Mouse (Mus musculus) small intestine, adult 2 months (tissue): ENCODE results near the gene Sdhd. TPM values are rescaled to one million over a fixed set of nuclear protein-coding genes. Genes with fewer than 3 reads are reported as not detected.

ENCODE experiments used
- H3K27ac ChIP-seq: fragments of 200-500 bp; 2 replicates; pipeline ENCODE4 v1.5.1; 2012; ENCODE audit warnings: low read depth, low read length, control low read depth, inconsistent platforms; ENCODE audit not compliant: insufficient read depth
- H3K27me3 ChIP-seq: fragments of 200-500 bp; 2 replicates; pipeline ENCODE4 v1.6.1; 2012; ENCODE audit warnings: mild to moderate bottlenecking, moderate library complexity, low read length, inconsistent platforms; ENCODE audit not compliant: control insufficient read depth, insufficient read depth
- H3K36me3 ChIP-seq: fragments of 200-500 bp; 2 replicates; pipeline ENCODE4 v1.6.1; 2012; ENCODE audit warnings: mild to moderate bottlenecking, low read length, control low read depth, inconsistent platforms; ENCODE audit not compliant: control insufficient read depth, insufficient read depth
- H3K4me1 ChIP-seq: fragments of 200-500 bp; 2 replicates; pipeline ENCODE4 v1.6.1; 2012; ENCODE audit warnings: low read length, inconsistent platforms, mixed read lengths; ENCODE audit not compliant: control insufficient read depth, insufficient read depth, insufficient read length
- H3K4me3 ChIP-seq: fragments of 200-500 bp; 2 replicates; pipeline ENCODE4 v1.5.1; 2012; ENCODE audit warnings: low read depth, mild to moderate bottlenecking, control low read depth, inconsistent platforms, low read length, moderate library complexity
- CTCF ChIP-seq: fragments of 200-500 bp; IDR thresholded peaks from 2 replicates; pipeline ENCODE4 v1.5.1; 2012; ENCODE audit warnings: low read depth, mild to moderate bottlenecking, control low read depth, inconsistent platforms, low read length, moderate library complexity, mixed read lengths; ENCODE audit not compliant: insufficient replicate concordance, insufficient read length; ENCODE audit errors: extremely low read depth
- POLR2A ChIP-seq: fragments of 200-500 bp; IDR thresholded peaks from 2 replicates; pipeline ENCODE4 v1.6.1; 2012; ENCODE audit warnings: low read depth, mild to moderate bottlenecking, control low read depth, inconsistent platforms, low read length, moderate library complexity
- WGBS: fragments of 180-500 bp; shearing (Covaris S2); methylation state at CpG from one replicate; pipeline ENCODE4 v1.1.7; 2018; 5-methylcytosine and 5-hydroxymethylcytosine counted together
- polyA plus RNA-seq: library from polyadenylated mRNA; depleted of rRNA; stranded (reverse); fragments of >200 nt; gene quantifications from 2 replicates; pipeline ENCODE4 v1.2.3, GENCODE M21; 2012

Sdhd gene
- polyA plus RNA-seq, 1 experiment: 325 TPM

DNA sequence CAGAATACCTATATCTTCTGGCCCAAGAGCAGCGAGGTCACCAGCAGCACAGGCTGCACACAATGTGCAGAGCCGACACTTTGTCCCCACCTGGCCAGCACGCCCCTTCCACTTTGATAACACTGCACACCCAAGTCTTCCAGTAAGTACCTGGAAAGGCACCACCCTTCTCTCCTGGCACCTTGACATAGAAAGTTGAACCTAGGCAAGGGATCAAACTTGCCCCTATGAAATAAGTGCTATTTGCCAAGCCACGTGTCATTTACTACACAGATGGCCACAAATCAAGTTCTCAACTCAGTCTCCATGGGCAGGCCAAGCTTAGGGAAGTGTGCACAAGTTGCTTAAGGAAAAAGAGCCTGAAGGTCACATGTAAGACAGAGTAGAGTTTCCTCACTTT, 16.7 kb downstream of the Sdhd start:
- H3K27ac ChIP-seq: peak overlapping the region; percentile 98
- 21% methylated on average over 4 of the region's 4 CpGs for WGBS
- no peaks in the 10 kb centered on the region for H3K36me3 ChIP-seq
- no peak overlapping the region for H3K4me3 ChIP-seq
- H3K27me3 ChIP-seq: no peaks in the 10 kb centered on the region
- TF ChIP-seq CTCF (no peak), POLR2A (no peak)
- peaks cover 35% of the 10 kb centered on the region for H3K4me1 ChIP-seq

GRCm38 (mm10) chr9:50585145-50585818, 18.3 kb downstream of the Sdhd start:
- peak overlapping the region; percentile 98 for H3K27ac ChIP-seq
- 32% methylated on average over 6 of the region's 6 CpGs for WGBS

GRCm38 (mm10) chr9:50580370-50580769, 23.2 kb downstream of the Sdhd start:
- Histone ChIP-seq H3K36me3 (peaks cover 5% of the 10 kb centered on the region), H3K27me3 (no peaks in the 10 kb centered on the region), H3K4me3 (no peak overlapping the region), H3K27ac (no peak overlapping the region), H3K4me1 (peaks cover 13% of the 10 kb centered on the region)
- TF ChIP-seq POLR2A: no peak
- no peak for TF ChIP-seq CTCF
- 84% methylated on average over 4 of the region's 4 CpGs for WGBS

More at GRCm38 (mm10) chr9:50585145-50585818, 18.3 kb downstream of the Sdhd start:
- Histone ChIP-seq H3K4me1 (peaks cover 31% of the 10 kb centered on the region), H3K4me3 (no peak overlapping the region), H3K27me3 (no peaks in the 10 kb centered on the region), H3K36me3 (peaks cover 2% of the 10 kb centered on the region; the same call in 1 of the 2 replicates)
- TF ChIP-seq POLR2A (no peak), CTCF (no peak)

- Histone ChIP-seq H3K27me3 (no peaks in the 10 kb centered on the region), H3K4me3 (no peak overlapping the region), H3K36me3 (peaks cover 5% of the 10 kb centered on the region; the same call in 1 of the 2 replicates), H3K4me1 (peaks cover 7% of the 10 kb centered on the region), H3K27ac (peak overlapping the region; percentile 60)
- TF ChIP-seq POLR2A (no peak), CTCF (no peak)
- WGBS: 46% methylated on average over 10 of the region's 10 CpGs
Observed at GRCm38 (mm10) chr9:50569599-50570525, 33.8 kb downstream of the Sdhd start.

GRCm38 (mm10) chr9:50567881-50568280, 35.7 kb downstream of the Sdhd start:
- Histone ChIP-seq H3K4me3 (no peak overlapping the region), H3K4me1 (peaks cover 5% of the 10 kb centered on the region), H3K36me3 (peaks cover 3% of the 10 kb centered on the region; the same call in 1 of the 2 replicates), H3K27me3 (no peaks in the 10 kb centered on the region), H3K27ac (no peak overlapping the region)
- TF ChIP-seq POLR2A (no peak), CTCF (no peak)
- WGBS: 89% methylated on average over 2 of the region's 2 CpGs

GRCm38 (mm10) chr9:50567372-50567771, 36.2 kb downstream of the Sdhd start:
- no peaks in the 10 kb centered on the region for H3K27me3 ChIP-seq
- H3K27ac ChIP-seq: no peak overlapping the region
- H3K4me3 ChIP-seq: no peak overlapping the region
- TF ChIP-seq POLR2A (no peak), CTCF (no peak)
- peaks cover 3% of the 10 kb centered on the region; the same call in 1 of the 2 replicates for H3K36me3 ChIP-seq
- H3K4me1 ChIP-seq: peaks cover 5% of the 10 kb centered on the region
- 86% methylated on average over 4 of the region's 4 CpGs for WGBS

- Histone ChIP-seq H3K36me3 (peaks cover 3% of the 10 kb centered on the region; the same call in 1 of the 2 replicates), H3K4me3 (no peak overlapping the region), H3K4me1 (peaks cover 11% of the 10 kb centered on the region), H3K27me3 (no peaks in the 10 kb centered on the region), H3K27ac (peak overlapping the region; percentile 38; the same call in 1 of the 2 replicates)
- TF ChIP-seq CTCF (no peak), POLR2A (no peak)
- WGBS: 26% methylated on average over 4 of the region's 4 CpGs
Observed at GRCm38 (mm10) chr9:50565940-50566339, 37.7 kb downstream of the Sdhd start.
